Mouse (Mus musculus) neural tube, embryonic 15.5 days (tissue): ENCODE measurements around the gene Ovol1. TPM values are rescaled to one million over a fixed set of nuclear protein-coding genes. Genes with fewer than 3 reads are reported as not detected.

Experiments
- ATAC-seq: fragments of 200-750 bp; cut with Nextera tagmentation; 2 replicates; pipeline ENCODE4 v1.8.0; 2017; ENCODE audit warnings: mild to moderate bottlenecking, moderate TSS enrichment, moderate library complexity; ENCODE audit not compliant: low FRiP score
- H3K27ac ChIP-seq: fragments of 300-500 bp; sonication (generic); replicated peaks from 2 replicates; pipeline ENCODE4 v1.5.1; 2015; ENCODE audit warnings: mild to moderate bottlenecking, inconsistent platforms
- H3K27me3 ChIP-seq: fragments of 300-500 bp; sonication (generic); replicated peaks from 2 replicates; pipeline ENCODE4 v1.6.1; 2015; ENCODE audit warnings: inconsistent platforms
- H3K36me3 ChIP-seq: fragments of 300-500 bp; sonication (generic); 2 replicates; pipeline ENCODE4 v1.6.1; 2015; ENCODE audit warnings: inconsistent platforms
- H3K4me1 ChIP-seq: fragments of 300-500 bp; sonication (generic); 2 replicates; pipeline ENCODE4 v1.6.1; 2015; ENCODE audit warnings: inconsistent platforms
- H3K4me2 ChIP-seq: fragments of 300-500 bp; sonication (generic); 2 replicates; pipeline ENCODE4 v1.6.1; 2015; ENCODE audit warnings: inconsistent platforms, mild to moderate bottlenecking, moderate library complexity
- H3K4me3 ChIP-seq: fragments of 300-500 bp; sonication (generic); replicated peaks from 2 replicates; pipeline ENCODE4 v1.5.1; 2015; ENCODE audit warnings: mild to moderate bottlenecking, inconsistent platforms
- H3K9ac ChIP-seq: fragments of 300-500 bp; sonication (generic); replicated peaks from 2 replicates; pipeline ENCODE4 v1.6.1; 2015; ENCODE audit warnings: mild to moderate bottlenecking, inconsistent platforms
- H3K9me3 ChIP-seq: fragments of 300-500 bp; sonication (generic); replicated peaks from 2 replicates; pipeline ENCODE4 v1.6.1; 2016; ENCODE audit warnings: inconsistent platforms
- WGBS: fragments of 180-500 bp; shearing (Covaris S2); methylation state at CpG from one replicate; pipeline ENCODE4 v1.1.7; 2015; ENCODE audit warnings: mixed read lengths; 5-methylcytosine and 5-hydroxymethylcytosine counted together
- polyA plus RNA-seq: library from polyadenylated mRNA; unstranded; fragments of >200 nt; fragmentation: Nextera tagmentation; extraction: Ambion mirVana; gene quantifications from 2 replicates; pipeline ENCODE4 v1.2.1, GENCODE M21; 2015

Gene Ovol1
- polyA plus RNA-seq, 1 experiment from 2014 or later, result 0.06 TPM

DNA sequence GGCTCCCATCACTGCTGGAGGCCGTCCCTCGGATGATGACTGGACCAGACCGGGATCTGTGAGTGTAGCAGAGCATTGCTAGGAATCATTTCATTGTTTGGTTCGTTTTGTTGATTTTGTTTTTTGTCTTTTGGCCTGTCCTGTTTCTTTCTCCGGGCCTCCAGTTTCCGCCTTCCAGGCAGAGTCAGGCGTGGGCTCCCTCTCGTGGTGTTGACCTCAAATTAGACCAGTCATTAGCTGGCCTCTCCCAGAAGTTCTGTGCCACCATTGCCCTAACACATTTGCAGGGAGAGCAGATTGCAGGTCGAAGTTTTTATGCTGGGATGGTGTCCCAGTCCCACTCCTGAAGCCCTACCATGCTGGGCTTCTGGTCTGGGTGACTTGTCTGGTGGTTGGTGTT lies 28.7 kb upstream of the Ovol1 start:
- Histone ChIP-seq H3K36me3 (no peaks in the 10 kb centered on the region), H3K9me3 (no peaks in the 10 kb centered on the region), H3K4me1 (no peaks in the 10 kb centered on the region), H3K27ac (no peak overlapping the region), H3K9ac (no peak overlapping the region), H3K4me3 (no peak overlapping the region), H3K4me2 (no peak overlapping the region), H3K27me3 (no peaks in the 10 kb centered on the region)
- WGBS, result 67% methylated on average over 9 of the region's 9 CpGs
- no peak for ATAC-seq

DNA sequence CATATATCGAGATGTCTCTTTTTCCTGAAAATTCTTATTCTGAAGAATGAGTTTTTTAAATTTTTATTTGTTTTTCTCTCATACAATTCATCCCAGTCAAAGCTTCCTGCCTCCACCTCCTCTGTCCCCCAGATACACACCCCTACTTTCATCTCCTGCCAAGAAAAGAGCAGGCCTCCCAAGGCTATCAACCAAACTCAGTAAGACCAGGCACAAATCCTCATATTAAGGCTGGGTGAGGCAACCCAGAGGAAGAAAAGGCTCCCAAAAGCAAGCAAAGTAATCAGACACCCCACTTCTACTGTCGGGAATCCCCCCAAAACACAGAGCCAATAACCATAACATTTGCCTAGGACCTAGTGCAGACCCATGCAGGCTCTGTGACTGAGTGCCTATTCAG lies 21.5 kb upstream of the Ovol1 start:
- Histone ChIP-seq H3K9ac (no peak overlapping the region), H3K36me3 (no peaks in the 10 kb centered on the region), H3K27ac (no peak overlapping the region), H3K9me3 (no peaks in the 10 kb centered on the region), H3K4me2 (no peak overlapping the region), H3K4me3 (no peak overlapping the region), H3K27me3 (no peaks in the 10 kb centered on the region), H3K4me1 (no peaks in the 10 kb centered on the region)
- no peak for ATAC-seq
- WGBS, result 88% methylated on average over 2 of the region's 2 CpGs

GRCm38 (mm10) chr19:5580776-5581175 lies 20.3 kb upstream of the Ovol1 start:
- H3K36me3 ChIP-seq, result no peaks in the 10 kb centered on the region
- no peaks in the 10 kb centered on the region for H3K4me1 ChIP-seq
- no peak overlapping the region for H3K9ac ChIP-seq
- H3K4me2 ChIP-seq, result no peak overlapping the region
- H3K27ac ChIP-seq, result no peak overlapping the region
- H3K4me3 ChIP-seq, result no peak overlapping the region
- WGBS, result 90% methylated on average over 6 of the region's 6 CpGs
- no peaks in the 10 kb centered on the region for H3K27me3 ChIP-seq
- no peaks in the 10 kb centered on the region for H3K9me3 ChIP-seq
- no peak for ATAC-seq

GRCm38 (mm10) chr19:5579971-5580370 lies 19.5 kb upstream of the Ovol1 start:
- H3K27ac ChIP-seq, result no peak overlapping the region
- ATAC-seq, result no peak
- no peaks in the 10 kb centered on the region for H3K9me3 ChIP-seq
- H3K36me3 ChIP-seq, result no peaks in the 10 kb centered on the region
- no peak overlapping the region for H3K4me2 ChIP-seq
- 83% methylated on average over 4 of the region's 4 CpGs for WGBS
- H3K4me3 ChIP-seq, result no peak overlapping the region
- no peaks in the 10 kb centered on the region for H3K4me1 ChIP-seq
- H3K9ac ChIP-seq, result no peak overlapping the region
- H3K27me3 ChIP-seq, result no peaks in the 10 kb centered on the region

- Histone ChIP-seq H3K4me2 (no peak overlapping the region), H3K4me1 (0 out of 2 replicates have a peak, but pooled peaks cover 3% of the 10 kb centered on the region), H3K4me3 (no peak overlapping the region), H3K27me3 (no peaks in the 10 kb centered on the region), H3K9ac (no peak overlapping the region), H3K36me3 (peaks cover 12% of the 10 kb centered on the region), H3K27ac (no peak overlapping the region), H3K9me3 (no peaks in the 10 kb centered on the region)
- no peak for ATAC-seq
- WGBS, result 90% methylated on average over 1 of the region's 1 CpGs
Observed at GRCm38 (mm10) chr19:5575336-5575735, 14.9 kb upstream of the Ovol1 start.

GRCm38 (mm10) chr19:5572331-5573125 lies 12.1 kb upstream of the Ovol1 start:
- H3K27ac ChIP-seq, result no peak overlapping the region
- H3K4me1 ChIP-seq, result peaks cover 17% of the 10 kb centered on the region
- H3K27me3 ChIP-seq, result peaks cover 5% of the 10 kb centered on the region; the same call in 1 of the 2 replicates
- ATAC-seq, result no peak
- H3K4me2 ChIP-seq, result no peak overlapping the region
- no peak overlapping the region for H3K4me3 ChIP-seq
- H3K36me3 ChIP-seq, result peaks cover 20% of the 10 kb centered on the region
- no peaks in the 10 kb centered on the region for H3K9me3 ChIP-seq
- H3K9ac ChIP-seq, result no peak overlapping the region
- WGBS, result 84% methylated on average over 19 of the region's 19 CpGs

DNA sequence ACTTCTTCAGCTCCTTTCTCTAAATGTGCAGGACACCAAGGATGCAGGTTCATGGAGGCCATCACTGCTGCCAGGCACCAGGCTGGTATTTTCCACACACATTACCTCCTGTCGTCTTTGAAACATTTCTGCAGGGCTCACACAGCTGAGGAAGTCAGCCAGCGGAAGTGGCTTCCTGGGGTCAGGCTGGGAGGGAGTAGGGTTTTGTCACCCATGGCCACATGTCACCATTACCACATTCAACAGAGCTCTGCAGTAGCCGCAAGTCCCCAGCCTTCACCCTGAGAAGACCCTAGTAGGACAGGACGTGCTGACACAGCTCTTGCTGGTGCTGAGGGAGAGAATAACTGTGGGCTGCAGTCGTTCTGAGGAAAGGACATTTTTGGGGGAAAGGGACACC lies 11.4 kb upstream of the Ovol1 start:
- WGBS, result 86% methylated on average over 5 of the region's 5 CpGs
- H3K27ac ChIP-seq, result no peak overlapping the region
- ATAC-seq, result no peak

GRCm38 (mm10) chr19:5570353-5571246 lies 10.2 kb upstream of the Ovol1 start:
- Histone ChIP-seq H3K4me1 (peaks cover 27% of the 10 kb centered on the region), H3K9ac (no peak overlapping the region), H3K9me3 (no peaks in the 10 kb centered on the region), H3K36me3 (peaks cover 20% of the 10 kb centered on the region), H3K27me3 (peaks cover 12% of the 10 kb centered on the region; the same call in 1 of the 2 replicates), H3K4me2 (no peak overlapping the region), H3K27ac (no peak overlapping the region), H3K4me3 (no peak overlapping the region)
- 89% methylated on average over 32 of the region's 32 CpGs for WGBS
- no peak for ATAC-seq

More for the DNA sequence above, 11.4 kb upstream of the Ovol1 start:
- Histone ChIP-seq H3K4me1 (peaks cover 22% of the 10 kb centered on the region), H3K4me2 (no peak overlapping the region), H3K27me3 (peaks cover 5% of the 10 kb centered on the region; the same call in 1 of the 2 replicates), H3K9ac (no peak overlapping the region), H3K9me3 (no peaks in the 10 kb centered on the region), H3K4me3 (no peak overlapping the region), H3K36me3 (peaks cover 20% of the 10 kb centered on the region)

DNA sequence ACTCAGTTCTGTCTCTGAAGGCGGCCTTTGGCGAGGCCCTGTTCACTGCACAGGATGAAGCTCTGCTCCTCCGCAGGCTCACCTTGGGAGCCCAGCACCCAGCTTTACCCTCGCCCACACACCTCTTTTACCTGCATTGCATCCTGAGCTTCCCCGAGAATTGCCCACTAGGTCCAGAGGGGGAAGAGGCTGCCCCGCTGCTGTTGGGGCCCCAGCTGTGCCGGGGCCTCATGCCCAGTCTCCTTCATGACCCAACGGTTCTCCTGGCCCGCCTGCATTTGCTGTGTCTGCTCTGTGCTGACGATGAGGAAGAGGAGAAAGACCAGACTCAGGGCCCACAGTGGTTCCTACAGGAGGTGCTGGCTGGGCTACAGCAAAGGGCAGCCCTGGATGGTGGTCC lies 9.1 kb upstream of the Ovol1 start:
- peaks cover 27% of the 10 kb centered on the region for H3K4me1 ChIP-seq
- no peak overlapping the region for H3K4me3 ChIP-seq
- H3K4me2 ChIP-seq, result no peak overlapping the region
- H3K27ac ChIP-seq, result no peak overlapping the region
- peaks cover 20% of the 10 kb centered on the region for H3K36me3 ChIP-seq
- H3K27me3 ChIP-seq, result peaks cover 20% of the 10 kb centered on the region; the same call in 1 of the 2 replicates
- ATAC-seq, result no peak
- H3K9me3 ChIP-seq, result no peaks in the 10 kb centered on the region
- no peak overlapping the region for H3K9ac ChIP-seq
- WGBS, result 89% methylated on average over 10 of the region's 10 CpGs

- no peak for ATAC-seq
- Histone ChIP-seq H3K9me3 (no peaks in the 10 kb centered on the region), H3K4me1 (peaks cover 27% of the 10 kb centered on the region), H3K27me3 (peaks cover 29% of the 10 kb centered on the region), H3K4me3 (peak overlapping the region; percentile 87), H3K27ac (peak overlapping the region; percentile 89; the same call in 1 of the 2 replicates), H3K9ac (peak overlapping the region; percentile 15; the same call in 1 of the 2 replicates), H3K36me3 (peaks cover 20% of the 10 kb centered on the region), H3K4me2 (peak overlapping the region; percentile 86)
- 5% methylated on average over 27 of the region's 27 CpGs for WGBS
Observed at GRCm38 (mm10) chr19:5568470-5569140, 8.2 kb upstream of the Ovol1 start.
